Mouse (Mus musculus): ENCODE measurements around the gene Cdk5r2. TPM values are rescaled to one million over a fixed set of nuclear protein-coding genes. Genes with fewer than 3 reads are reported as not detected.
"Not testable (repeated sequence)": the region's sequence is repeated elsewhere in the genome, so short reads cannot be mapped to it uniquely, and the experiment has no call there.

Cdk5r2 gene
- polyA plus RNA-seq, 1 experiment from 2014 or later: 9.7 TPM

DNA sequence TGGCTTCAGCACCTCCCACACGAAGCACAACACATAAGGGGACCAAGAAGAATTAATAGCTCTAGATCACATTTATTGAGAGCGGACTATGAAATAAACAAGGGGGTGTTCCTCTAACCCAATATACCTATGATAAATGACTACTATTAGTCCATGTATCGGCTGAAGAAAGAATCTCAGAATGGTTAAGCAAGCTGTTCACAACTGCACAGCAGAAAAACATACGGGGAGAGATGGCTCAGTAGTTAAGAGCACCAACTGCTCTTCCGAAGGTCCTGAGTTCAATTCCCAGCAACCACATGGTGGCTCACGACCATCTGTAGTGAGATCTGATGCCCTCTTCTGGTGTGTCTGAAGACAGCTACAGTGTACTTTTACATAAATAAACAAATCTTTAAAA, 38.8 kb upstream of the Cdk5r2 start:
- H3K9me3 ChIP-seq (replicated peaks; ENCODE audit: control insufficient read depth, low read length, poor library complexity, severe bottlenecking); H3K4me1 ChIP-seq (ENCODE audit: control insufficient read depth, insufficient read depth, low read length); H3K4me3 ChIP-seq (ENCODE audit: low read depth, low read length); H3K27me3 ChIP-seq (ENCODE audit: control insufficient read depth, insufficient read depth, low read depth, low read length); ATAC-seq; H3K4me2 ChIP-seq (ENCODE audit: low read length); H3K9ac ChIP-seq (ENCODE audit: low read depth, low read length); H3K36me3 ChIP-seq (ENCODE audit: control insufficient read depth, insufficient read depth, low read length); H3K27ac ChIP-seq (ENCODE audit: low read length): not testable (repeated sequence)
- 90% methylated on average over 6 of the region's 6 CpGs for WGBS

DNA sequence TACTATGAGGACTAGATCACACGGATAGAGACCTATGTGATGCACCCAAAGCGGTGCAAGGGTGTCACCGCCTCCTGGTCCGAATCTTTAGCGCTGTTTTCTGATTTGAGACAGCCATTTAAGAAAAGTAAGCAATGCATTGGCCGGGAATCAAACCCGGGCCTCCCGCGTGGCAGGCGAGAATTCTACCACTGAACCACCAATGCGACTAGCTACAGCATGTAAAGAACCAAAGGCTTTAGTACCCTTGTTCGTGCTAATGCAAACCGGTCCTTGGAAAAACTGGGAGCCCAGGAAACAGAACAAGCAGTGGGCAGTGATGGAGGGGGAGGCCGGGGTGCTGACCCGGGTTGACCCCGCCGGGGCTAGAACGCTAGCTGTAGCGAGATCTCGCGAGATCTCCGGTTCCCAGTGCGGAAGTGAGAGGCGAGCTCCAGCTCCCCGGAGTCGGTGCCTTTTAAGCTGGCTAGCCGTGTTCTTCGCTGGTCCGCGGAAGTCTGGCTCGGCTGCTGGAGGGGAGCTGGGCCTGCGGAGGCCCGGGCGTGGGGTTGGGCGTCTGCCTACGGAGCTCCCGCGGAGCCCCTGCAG, 38.0 kb upstream of the Cdk5r2 start:
- 3% methylated on average over 38 of the region's 38 CpGs for WGBS
- Histone ChIP-seq H3K9ac (ENCODE audit: low read depth, low read length) (peak overlapping the region; percentile 94), H3K27me3 (ENCODE audit: control insufficient read depth, insufficient read depth, low read depth, low read length) (no peaks in the 10 kb centered on the region; the same call in 1 of the 2 replicates), H3K4me2 (ENCODE audit: low read length) (peak overlapping the region; percentile 66), H3K36me3 (ENCODE audit: control insufficient read depth, insufficient read depth, low read length) (no peaks in the 10 kb centered on the region), H3K4me1 (ENCODE audit: control insufficient read depth, insufficient read depth, low read length) (peaks cover 6% of the 10 kb centered on the region), H3K4me3 (ENCODE audit: low read depth, low read length) (peak overlapping the region; percentile 78), H3K9me3 (replicated peaks; ENCODE audit: control insufficient read depth, low read length, poor library complexity, severe bottlenecking) (no peaks in the 10 kb centered on the region), H3K27ac (ENCODE audit: low read length) (peak overlapping the region; percentile 95)
- peak; percentile 82 for ATAC-seq

DNA sequence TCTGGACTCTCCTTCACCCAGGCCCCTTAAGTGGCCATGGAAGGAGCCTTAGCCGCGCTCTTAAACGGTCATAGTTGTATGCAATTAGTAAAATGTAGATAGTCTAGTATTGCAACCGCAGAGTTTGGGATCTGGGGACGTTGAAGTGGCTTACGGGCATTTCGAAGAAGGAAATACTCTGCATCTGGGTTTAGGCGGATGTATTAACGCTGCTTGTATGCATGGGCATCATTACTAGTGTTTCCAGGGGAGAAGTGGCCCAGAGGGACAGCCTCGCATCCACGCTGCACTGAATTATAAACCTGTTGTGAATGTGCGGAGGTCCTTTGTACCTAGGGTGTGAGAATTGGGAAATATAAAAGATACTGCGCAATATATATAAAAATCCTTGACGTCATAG, 37.5 kb upstream of the Cdk5r2 start:
- ATAC-seq: peak; percentile 40; the same call in 1 of the 2 replicates
- peak overlapping the region; percentile 95 for H3K27ac ChIP-seq (ENCODE audit: low read length)
- peak overlapping the region; percentile 94 for H3K9ac ChIP-seq (ENCODE audit: low read depth, low read length)
- peak overlapping the region; percentile 78 for H3K4me3 ChIP-seq (ENCODE audit: low read depth, low read length)
- WGBS: 13% methylated on average over 14 of the region's 14 CpGs
- no peaks in the 10 kb centered on the region for H3K36me3 ChIP-seq (ENCODE audit: control insufficient read depth, insufficient read depth, low read length)
- H3K4me2 ChIP-seq (ENCODE audit: low read length): peak overlapping the region; percentile 66
- H3K27me3 ChIP-seq (ENCODE audit: control insufficient read depth, insufficient read depth, low read depth, low read length): no peaks in the 10 kb centered on the region
- H3K9me3 ChIP-seq (replicated peaks; ENCODE audit: control insufficient read depth, low read length, poor library complexity, severe bottlenecking): no peaks in the 10 kb centered on the region
- peaks cover 6% of the 10 kb centered on the region for H3K4me1 ChIP-seq (ENCODE audit: control insufficient read depth, insufficient read depth, low read length)

DNA sequence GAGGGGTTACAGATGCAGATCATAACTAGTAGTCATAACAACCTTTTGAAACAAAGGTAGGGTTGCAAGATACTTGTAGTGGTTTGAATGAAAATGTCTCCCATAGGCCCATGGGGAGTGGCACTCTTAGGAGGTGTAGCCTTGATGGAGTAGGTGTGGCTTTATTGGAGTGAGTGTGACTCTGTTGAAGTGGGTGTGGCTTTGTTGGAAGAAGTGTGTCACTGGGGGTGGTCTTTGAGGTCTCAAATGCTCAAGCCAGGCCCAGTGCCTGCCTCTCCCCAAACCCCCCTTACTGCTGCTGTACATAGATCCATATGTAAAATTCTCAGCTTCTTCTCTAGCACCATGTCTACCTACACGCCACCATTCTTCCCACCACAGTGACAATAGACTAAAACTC, 36.2 kb upstream of the Cdk5r2 start:
- H3K9me3 ChIP-seq (replicated peaks; ENCODE audit: control insufficient read depth, low read length, poor library complexity, severe bottlenecking): no peaks in the 10 kb centered on the region
- ATAC-seq: no peak
- H3K9ac ChIP-seq (ENCODE audit: low read depth, low read length): no peak overlapping the region
- peaks cover 6% of the 10 kb centered on the region for H3K4me1 ChIP-seq (ENCODE audit: control insufficient read depth, insufficient read depth, low read length)
- no peak overlapping the region for H3K4me3 ChIP-seq (ENCODE audit: low read depth, low read length)
- H3K4me2 ChIP-seq (ENCODE audit: low read length): no peak overlapping the region
- H3K36me3 ChIP-seq (ENCODE audit: control insufficient read depth, insufficient read depth, low read length): no peaks in the 10 kb centered on the region
- WGBS: 94% methylated on average over 1 of the region's 1 CpGs
- H3K27me3 ChIP-seq (ENCODE audit: control insufficient read depth, insufficient read depth, low read depth, low read length): no peaks in the 10 kb centered on the region
- H3K27ac ChIP-seq (ENCODE audit: low read length): no peak overlapping the region

DNA sequence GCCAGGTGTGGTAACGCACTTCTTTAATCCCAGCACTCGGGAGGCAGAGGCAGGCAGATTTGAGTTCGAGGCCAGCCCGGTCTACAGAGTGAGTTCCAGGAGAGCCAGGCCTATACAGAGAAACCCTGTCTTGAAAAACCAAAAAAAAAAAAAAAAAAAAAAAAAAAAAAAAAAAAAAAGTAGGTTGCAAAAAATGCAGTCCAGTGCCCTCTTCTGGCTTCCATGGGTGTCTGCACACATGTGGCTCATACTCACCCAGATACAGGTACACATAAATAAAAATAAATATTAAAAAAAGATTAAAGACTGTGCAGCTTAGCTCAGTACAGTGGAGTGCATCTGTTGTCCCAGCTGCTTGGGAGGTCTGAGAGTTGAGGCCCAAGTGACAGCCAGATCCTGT, 31.1 kb upstream of the Cdk5r2 start:
- H3K36me3 ChIP-seq (ENCODE audit: control insufficient read depth, insufficient read depth, low read length); H3K4me2 ChIP-seq (ENCODE audit: low read length); H3K4me1 ChIP-seq (ENCODE audit: control insufficient read depth, insufficient read depth, low read length); H3K9ac ChIP-seq (ENCODE audit: low read depth, low read length); ATAC-seq; H3K27me3 ChIP-seq (ENCODE audit: control insufficient read depth, insufficient read depth, low read depth, low read length); H3K4me3 ChIP-seq (ENCODE audit: low read depth, low read length); H3K27ac ChIP-seq (ENCODE audit: low read length); H3K9me3 ChIP-seq (replicated peaks; ENCODE audit: control insufficient read depth, low read length, poor library complexity, severe bottlenecking): not testable (repeated sequence)
- WGBS: 95% methylated on average over 4 of the region's 4 CpGs

DNA sequence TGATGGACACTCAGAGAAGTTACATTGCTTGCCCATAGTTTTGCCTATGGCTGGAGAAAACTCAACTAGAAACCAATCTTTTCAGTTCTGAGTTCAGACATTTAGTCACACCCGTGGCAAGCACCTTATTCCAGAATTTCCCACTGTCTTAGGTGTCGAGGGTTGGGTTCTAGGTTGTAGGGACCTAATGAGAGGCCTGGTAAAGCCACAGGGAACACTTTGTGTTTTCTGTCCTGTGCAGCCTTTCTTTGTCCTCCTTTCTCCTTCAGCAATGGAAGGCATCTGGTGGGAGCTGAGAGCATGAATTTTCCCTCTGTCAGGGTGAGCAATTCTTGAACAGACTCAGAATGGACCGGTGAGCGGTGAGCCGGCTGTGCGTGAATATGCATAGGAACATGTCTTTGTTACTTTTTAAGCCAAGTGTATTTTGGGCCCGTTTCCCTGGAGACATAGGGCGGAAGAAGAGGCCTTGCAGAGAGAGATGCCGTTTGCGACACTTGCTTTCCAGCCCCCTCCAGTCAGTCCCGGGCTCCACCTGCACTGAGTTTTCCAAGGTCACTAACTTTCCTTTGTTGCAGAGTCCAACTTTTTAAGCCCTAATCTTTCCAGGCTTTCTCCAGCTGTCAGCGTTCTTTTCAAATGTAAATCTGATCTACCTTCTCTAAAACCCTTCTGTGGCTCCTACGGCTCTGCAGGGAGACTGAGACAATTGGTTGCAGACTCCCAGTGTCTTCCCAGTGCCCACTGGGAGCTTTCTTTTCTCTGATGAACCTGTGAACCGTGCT, 30.0 kb upstream of the Cdk5r2 start:
- no peak overlapping the region for H3K4me2 ChIP-seq (ENCODE audit: low read length)
- H3K4me3 ChIP-seq (ENCODE audit: low read depth, low read length): no peak overlapping the region
- 4% methylated on average over 14 of the region's 14 CpGs for WGBS
- H3K4me1 ChIP-seq (ENCODE audit: control insufficient read depth, insufficient read depth, low read length): 0 out of 2 replicates have a peak, but pooled peaks cover 2% of the 10 kb centered on the region
- H3K9ac ChIP-seq (ENCODE audit: low read depth, low read length): no peak overlapping the region
- no peaks in the 10 kb centered on the region for H3K36me3 ChIP-seq (ENCODE audit: control insufficient read depth, insufficient read depth, low read length)
- no peaks in the 10 kb centered on the region for H3K27me3 ChIP-seq (ENCODE audit: control insufficient read depth, insufficient read depth, low read depth, low read length)
- no peak overlapping the region for H3K27ac ChIP-seq (ENCODE audit: low read length)
- ATAC-seq: no peak
- H3K9me3 ChIP-seq (replicated peaks; ENCODE audit: control insufficient read depth, low read length, poor library complexity, severe bottlenecking): no peaks in the 10 kb centered on the region

DNA sequence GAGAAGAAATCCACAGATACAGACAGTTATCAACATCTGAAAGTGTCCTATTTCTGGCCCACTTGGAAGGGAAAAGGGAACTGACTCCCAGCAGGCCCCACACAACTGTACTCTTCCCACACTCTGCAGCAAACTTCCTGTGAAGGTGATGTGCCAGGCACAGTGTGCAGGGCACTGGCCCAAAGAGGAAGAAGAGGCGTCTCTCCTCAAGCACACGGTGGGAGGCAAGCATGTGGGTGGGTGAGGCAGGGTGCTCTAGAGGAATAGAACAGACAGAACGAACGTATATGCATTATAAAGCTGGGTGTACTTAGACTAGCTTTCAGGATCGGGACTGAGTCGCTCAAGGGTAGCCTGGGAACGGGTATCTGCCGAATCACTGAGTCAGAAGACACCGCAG, 24.7 kb upstream of the Cdk5r2 start:
- no peaks in the 10 kb centered on the region for H3K27me3 ChIP-seq (ENCODE audit: control insufficient read depth, insufficient read depth, low read depth, low read length)
- ATAC-seq: no peak
- no peak overlapping the region for H3K4me2 ChIP-seq (ENCODE audit: low read length)
- no peak overlapping the region for H3K9ac ChIP-seq (ENCODE audit: low read depth, low read length)
- no peaks in the 10 kb centered on the region for H3K9me3 ChIP-seq (replicated peaks; ENCODE audit: control insufficient read depth, low read length, poor library complexity, severe bottlenecking)
- no peaks in the 10 kb centered on the region for H3K36me3 ChIP-seq (ENCODE audit: control insufficient read depth, insufficient read depth, low read length)
- WGBS: 82% methylated on average over 9 of the region's 9 CpGs
- 0 out of 2 replicates have a peak, but pooled peaks cover 1% of the 10 kb centered on the region for H3K4me1 ChIP-seq (ENCODE audit: control insufficient read depth, insufficient read depth, low read length)
- H3K4me3 ChIP-seq (ENCODE audit: low read depth, low read length): no peak overlapping the region
- no peak overlapping the region for H3K27ac ChIP-seq (ENCODE audit: low read length)

DNA sequence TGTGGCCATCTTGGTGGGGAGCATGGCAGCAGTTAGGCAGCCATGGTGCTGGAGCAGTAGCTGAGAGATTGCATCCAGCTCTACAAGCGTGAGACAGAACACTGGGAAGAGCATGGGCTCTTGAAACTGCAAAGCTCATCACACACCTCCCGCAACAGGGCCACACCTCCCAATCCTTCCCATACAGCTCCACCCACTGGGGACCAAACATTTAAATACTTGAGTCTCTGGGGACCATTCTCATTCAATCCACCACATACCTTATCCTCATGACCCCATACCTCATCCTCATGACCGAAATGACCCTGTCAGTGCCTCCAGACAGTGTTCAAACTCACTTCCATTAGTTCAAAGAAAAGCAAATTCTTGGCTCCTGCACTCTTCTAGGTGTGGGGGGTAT, 21.5 kb upstream of the Cdk5r2 start:
- Histone ChIP-seq H3K4me1 (ENCODE audit: control insufficient read depth, insufficient read depth, low read length) (no peaks in the 10 kb centered on the region), H3K4me2 (ENCODE audit: low read length) (no peak overlapping the region), H3K9me3 (replicated peaks; ENCODE audit: control insufficient read depth, low read length, poor library complexity, severe bottlenecking) (no peaks in the 10 kb centered on the region), H3K27me3 (ENCODE audit: control insufficient read depth, insufficient read depth, low read depth, low read length) (no peaks in the 10 kb centered on the region), H3K27ac (ENCODE audit: low read length) (no peak overlapping the region), H3K36me3 (ENCODE audit: control insufficient read depth, insufficient read depth, low read length) (no peaks in the 10 kb centered on the region), H3K4me3 (ENCODE audit: low read depth, low read length) (no peak overlapping the region), H3K9ac (ENCODE audit: low read depth, low read length) (no peak overlapping the region)
- ATAC-seq: no peak
- WGBS: 96% methylated on average over 3 of the region's 3 CpGs

DNA sequence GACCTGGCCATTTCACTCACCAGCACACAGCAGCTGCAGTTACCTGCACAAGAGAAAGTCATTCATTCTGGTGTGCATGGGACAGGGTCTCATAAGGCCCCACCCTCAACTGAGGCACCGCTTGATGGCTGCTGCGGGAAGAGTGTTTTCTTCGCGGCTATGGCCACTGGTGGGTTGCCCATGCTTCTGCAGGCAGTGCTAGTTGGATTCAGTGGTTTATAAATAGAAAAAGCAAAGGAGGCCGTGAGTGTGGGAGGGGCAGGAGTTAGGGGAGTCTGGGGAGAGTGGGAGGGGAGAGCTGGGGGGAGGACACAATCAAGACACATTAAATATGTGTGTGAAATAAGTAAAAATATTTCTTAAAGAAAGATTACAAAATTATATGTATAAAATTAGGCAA, 11.6 kb upstream of the Cdk5r2 start:
- 86% methylated on average over 5 of the region's 5 CpGs for WGBS
- Histone ChIP-seq H3K9ac (ENCODE audit: low read depth, low read length) (no peak overlapping the region), H3K36me3 (ENCODE audit: control insufficient read depth, insufficient read depth, low read length) (no peaks in the 10 kb centered on the region), H3K9me3 (replicated peaks; ENCODE audit: control insufficient read depth, low read length, poor library complexity, severe bottlenecking) (no peaks in the 10 kb centered on the region), H3K4me2 (ENCODE audit: low read length) (no peak overlapping the region), H3K27ac (ENCODE audit: low read length) (no peak overlapping the region), H3K4me1 (ENCODE audit: control insufficient read depth, insufficient read depth, low read length) (no peaks in the 10 kb centered on the region), H3K27me3 (ENCODE audit: control insufficient read depth, insufficient read depth, low read depth, low read length) (no peaks in the 10 kb centered on the region), H3K4me3 (ENCODE audit: low read depth, low read length) (no peak overlapping the region)
- ATAC-seq: no peak
